Mouse (Mus musculus) stomach, postnatal 0 days (tissue): ENCODE measurements at regions not wholly inside any gene's neighbourhood (a gene's known extent, or its start where the extent isn't known, plus 50 kb on each side); places are given as distances from the start of the nearest gene placed in this dataset.

ENCODE experiments used
- CTCF ChIP-seq: IDR thresholded peaks from 2 replicates; pipeline ENCODE4 v1.5.1; 2016; ENCODE audit warnings: antibody characterized with exemption, low read depth, mild to moderate bottlenecking, moderate library complexity
- EP300 ChIP-seq: optimal IDR thresholded peaks from 2 replicates; pipeline ENCODE3; 2016; ENCODE audit warnings: antibody characterized with exemption

- TF ChIP-seq CTCF, result peak; percentile 64
- TF ChIP-seq EP300, result no peak
Measured at GRCm38 (mm10) chr10:66741819-66742218, 354.1 kb upstream of the Jmjd1c start.
